Mouse (Mus musculus): ENCODE results near the gene Gm11992.

Gene Gm11992

DNA sequence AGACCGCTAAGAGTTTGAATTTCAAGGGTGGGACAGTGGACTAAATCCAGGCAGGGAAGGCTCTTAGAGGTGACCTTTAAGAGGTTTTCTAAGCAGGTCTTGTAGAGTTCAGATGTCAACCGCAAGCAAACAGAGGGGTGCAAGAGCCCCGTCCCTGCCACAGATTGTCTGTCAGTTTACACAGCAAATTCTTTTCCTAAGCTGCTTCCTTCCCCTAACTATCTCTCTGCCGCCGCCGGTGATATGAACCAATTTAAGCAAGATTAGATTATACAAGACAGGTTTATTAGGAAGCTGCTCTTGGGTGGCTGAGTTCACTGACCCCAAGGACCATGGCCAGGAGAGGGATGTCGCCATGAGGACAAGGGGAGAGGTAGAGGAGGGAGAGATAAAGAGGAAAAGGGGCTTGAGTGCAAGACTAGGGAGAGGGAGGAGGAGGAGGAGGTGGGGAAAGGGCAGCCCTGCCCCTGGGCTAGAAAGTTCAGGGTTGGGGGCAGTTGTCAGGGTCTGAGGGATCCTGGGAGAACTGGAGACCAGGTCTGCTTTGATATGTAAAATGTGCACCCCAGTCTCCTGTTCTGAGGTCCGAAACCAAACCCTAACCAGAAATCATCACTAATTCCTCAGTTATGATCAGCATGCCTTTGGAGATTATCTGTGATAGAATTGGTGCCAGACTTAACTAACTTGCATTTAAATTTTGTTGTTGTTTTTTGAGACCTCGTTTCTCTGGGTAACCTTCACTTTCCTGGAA, 67.2 kb downstream of the Gm11992 start:
- no peak for DNase-seq (ENCODE audit: low read depth, low spot score)

DNA sequence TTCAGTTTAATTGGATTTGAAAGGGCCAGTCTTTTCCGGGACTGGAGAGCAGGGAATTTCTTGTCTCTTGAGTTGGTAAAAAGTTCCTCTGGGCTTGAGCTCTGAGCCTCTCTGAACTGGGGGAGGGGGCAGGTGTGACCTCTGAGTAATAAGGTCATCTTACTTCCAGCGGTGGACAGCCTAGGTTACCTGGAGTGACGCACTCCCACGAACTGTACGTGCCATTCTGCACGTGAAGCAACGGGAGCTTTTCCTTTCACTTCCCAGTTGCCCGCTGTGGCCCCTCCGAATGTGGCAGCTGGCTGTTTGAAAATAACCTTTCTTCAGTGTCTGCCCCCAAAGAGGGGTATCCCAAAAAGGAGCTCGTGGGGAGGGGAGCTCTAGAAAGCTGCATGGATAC, 67.7 kb downstream of the Gm11992 start:
- DNase-seq (ENCODE audit: low read depth, low spot score): no peak

DNA sequence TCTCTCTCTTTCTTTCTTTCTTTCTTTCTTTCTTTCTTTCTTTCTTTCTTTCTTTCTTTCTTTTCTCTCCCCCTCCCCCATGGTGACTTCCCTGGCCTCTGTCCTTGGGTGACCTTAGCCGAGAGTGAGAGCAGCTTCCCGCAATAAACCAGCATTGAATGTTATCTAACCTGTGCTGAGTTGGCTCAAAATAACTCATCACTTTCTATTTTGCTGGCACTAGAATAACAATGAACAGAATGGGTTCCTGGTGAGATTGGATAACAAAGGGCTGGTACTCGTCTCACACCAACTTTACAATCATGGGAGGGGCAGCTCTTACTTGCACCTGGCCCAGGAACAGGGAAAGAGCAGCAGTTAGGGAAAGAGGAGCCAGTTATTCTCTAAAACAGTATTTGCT, 68.5 kb downstream of the Gm11992 start:
- no peak for DNase-seq (ENCODE audit: low read depth, low spot score)

DNA sequence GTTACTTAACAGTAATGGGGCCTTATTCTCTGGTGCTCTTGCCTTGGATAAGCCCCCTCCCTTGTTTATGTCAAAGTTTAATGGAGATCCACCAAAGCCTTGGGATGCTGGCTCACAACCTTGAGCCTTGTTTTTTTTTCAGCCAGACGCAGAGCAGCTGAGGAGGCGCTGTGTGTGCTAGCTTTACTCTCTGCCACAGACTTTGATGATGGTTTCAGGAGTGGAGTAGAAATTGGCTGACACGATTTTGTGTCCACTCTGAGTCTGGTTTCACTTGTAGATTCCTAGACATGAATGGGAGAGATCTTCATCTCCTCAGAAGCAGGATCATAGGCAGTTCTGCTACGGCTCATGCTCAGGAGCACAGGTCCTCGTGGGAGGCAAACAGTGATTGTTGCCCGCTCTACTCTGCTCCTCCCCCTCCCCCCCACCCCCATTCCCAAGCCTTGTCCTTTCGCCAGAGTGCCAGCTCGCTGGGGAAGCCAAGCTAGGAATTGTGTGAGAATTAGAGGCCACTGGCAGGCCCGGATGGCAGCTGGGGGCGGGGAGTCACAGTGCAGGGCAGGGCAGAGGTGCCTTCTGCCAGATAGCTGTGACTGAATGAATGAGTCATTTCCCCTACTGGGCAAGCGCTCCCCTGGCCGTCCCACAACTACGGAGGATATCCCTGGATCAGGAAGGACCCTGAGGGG, 69.1 kb downstream of the Gm11992 start:
- no peak for DNase-seq (ENCODE audit: low read depth, low spot score)

DNA sequence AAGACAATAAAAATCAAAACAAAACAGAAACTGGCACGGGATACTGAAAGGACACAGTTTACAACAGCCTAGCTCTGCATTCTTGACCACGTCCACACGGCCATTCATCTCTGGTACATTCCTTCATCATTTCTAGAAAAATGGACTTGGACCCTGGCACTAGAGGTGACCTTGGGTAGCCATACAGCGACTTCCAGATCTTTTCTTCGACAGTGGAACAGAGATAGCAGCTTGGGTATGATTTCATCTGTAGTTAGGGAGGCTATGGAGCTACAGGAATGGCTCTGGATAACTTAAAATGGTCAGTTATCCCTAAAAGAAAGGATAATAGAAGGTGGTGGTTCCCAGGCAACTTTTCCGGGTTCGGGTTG, 69.6 kb downstream of the Gm11992 start, which contains the start of gene Upp1:
Gene Upp1 (plus strand): TSS at position 54 of the 371 bp plus-strand sequence.
- DNase-seq (ENCODE audit: low read depth, low spot score): no peak

DNA sequence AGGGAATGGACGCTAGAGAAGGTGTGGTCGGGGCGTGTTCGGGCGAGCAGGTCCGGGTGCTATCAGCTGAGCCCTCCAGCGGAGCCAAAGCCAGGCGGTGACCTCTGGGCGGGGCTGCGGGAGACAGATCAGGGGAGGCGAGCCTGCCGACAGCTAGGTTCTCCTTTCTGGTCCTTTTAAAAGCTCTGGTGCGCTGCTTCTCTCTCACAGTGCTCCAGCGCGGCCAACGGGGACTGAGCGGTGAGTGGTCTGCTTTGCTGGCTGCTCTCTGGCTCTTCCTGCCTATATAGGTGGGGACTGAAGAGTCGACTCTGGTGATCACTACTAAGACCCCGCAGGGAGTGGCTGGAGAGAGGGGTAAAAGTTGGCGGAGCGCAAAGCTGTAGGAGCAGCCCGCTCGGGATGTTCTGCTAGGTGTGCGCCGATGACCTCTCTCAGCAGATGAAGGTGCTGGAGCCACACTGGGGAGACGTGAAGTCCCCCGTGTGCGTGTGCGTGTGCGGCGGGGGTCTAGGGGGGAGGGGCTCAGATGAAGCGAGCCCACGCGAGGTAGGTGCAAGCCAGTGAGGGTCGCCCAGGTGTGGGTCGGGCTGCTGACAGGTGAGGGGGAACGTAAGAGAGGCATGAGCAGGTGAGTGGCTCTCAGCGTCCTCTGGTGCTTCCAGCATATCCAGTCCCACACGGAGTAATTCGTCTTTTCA, 70.2 kb downstream of the Gm11992 start:
- DNase-seq (ENCODE audit: low read depth, low spot score): no peak
